Mouse (Mus musculus): ENCODE data around the gene Anxa9. TPM values are rescaled to one million over a fixed set of nuclear protein-coding genes. Genes with fewer than 3 reads are reported as not detected.

Anxa9 gene
- polyA plus RNA-seq, 1 experiment from 2014 or later = 2.5 TPM

- Histone ChIP-seq H3K27me3 (ENCODE audit: insufficient read depth, poor library complexity, severe bottlenecking) (no peaks in the 10 kb centered on the region), H3K36me3 (peaks cover 8% of the 10 kb centered on the region), H3K27ac (no peak overlapping the region), H3K9me3 (no peaks in the 10 kb centered on the region), H3K4me1 (peaks cover 22% of the 10 kb centered on the region), H3K4me3 (no peak overlapping the region)
- no peak for DNase-seq (ENCODE audit: low spot score)
- WGBS = 72% methylated on average over 5 of the region's 5 CpGs
These were observed 30.5 kb downstream of the Anxa9 start for GRCm38 (mm10) chr3:95276428-95276934.

GRCm38 (mm10) chr3:95275161-95275560 lies 31.8 kb downstream of the Anxa9 start:
- H3K4me3 ChIP-seq = no peak overlapping the region
- H3K36me3 ChIP-seq = peaks cover 8% of the 10 kb centered on the region
- WGBS = 66% methylated on average over 6 of the region's 6 CpGs
- peaks cover 18% of the 10 kb centered on the region for H3K4me1 ChIP-seq
- H3K27ac ChIP-seq = peak overlapping the region; percentile 47; the same call in 1 of the 2 replicates
- DNase-seq (ENCODE audit: low spot score) = no peak
- H3K27me3 ChIP-seq (ENCODE audit: insufficient read depth, poor library complexity, severe bottlenecking) = no peaks in the 10 kb centered on the region
- no peaks in the 10 kb centered on the region for H3K9me3 ChIP-seq

GRCm38 (mm10) chr3:95274453-95274852 lies 32.5 kb downstream of the Anxa9 start:
- no peak for DNase-seq (ENCODE audit: low spot score)
- 90% methylated on average over 4 of the region's 4 CpGs for WGBS
- H3K36me3 ChIP-seq = peaks cover 8% of the 10 kb centered on the region
- H3K27ac ChIP-seq = no peak overlapping the region
- H3K9me3 ChIP-seq = no peaks in the 10 kb centered on the region
- H3K4me3 ChIP-seq = no peak overlapping the region
- peaks cover 22% of the 10 kb centered on the region for H3K4me1 ChIP-seq
- H3K27me3 ChIP-seq (ENCODE audit: insufficient read depth, poor library complexity, severe bottlenecking) = no peaks in the 10 kb centered on the region

GRCm38 (mm10) chr3:95273471-95273870 lies 33.5 kb downstream of the Anxa9 start:
- Histone ChIP-seq H3K4me1 (peaks cover 30% of the 10 kb centered on the region), H3K4me3 (no peak overlapping the region), H3K9me3 (no peaks in the 10 kb centered on the region), H3K27me3 (ENCODE audit: insufficient read depth, poor library complexity, severe bottlenecking) (no peaks in the 10 kb centered on the region), H3K36me3 (peaks cover 14% of the 10 kb centered on the region), H3K27ac (no peak overlapping the region)
- DNase-seq (ENCODE audit: low spot score) = no peak
- 82% methylated on average over 5 of the region's 5 CpGs for WGBS

DNA sequence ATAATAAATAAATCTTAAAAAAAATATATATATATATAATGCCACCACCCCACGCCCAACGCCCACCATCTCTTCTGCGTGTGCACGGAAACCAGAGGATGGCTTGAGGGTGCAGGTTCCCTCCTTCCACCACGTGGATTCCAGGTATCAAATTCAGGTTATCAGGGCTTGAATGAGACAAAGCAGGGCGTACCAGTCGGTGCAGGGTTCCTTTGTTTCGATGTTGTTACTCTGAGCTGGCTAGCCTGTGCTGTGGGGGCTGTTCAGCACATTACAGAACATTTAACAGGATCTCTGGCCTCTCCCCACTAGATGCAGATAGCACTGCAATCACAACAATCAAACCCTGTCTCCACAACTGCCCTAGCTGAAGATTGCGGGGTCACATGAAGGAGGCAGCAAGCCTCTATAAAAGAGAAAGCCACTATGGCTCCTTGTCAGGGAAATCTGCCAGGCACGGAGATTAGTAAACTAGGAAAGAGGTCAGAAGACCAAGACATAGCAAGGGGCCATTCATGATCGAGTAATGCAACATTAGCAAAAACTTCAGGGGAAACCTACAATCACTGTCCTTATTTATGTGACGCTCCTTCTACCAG lies 36.1 kb downstream of the Anxa9 start:
- WGBS = 79% methylated on average over 12 of the region's 12 CpGs
- peaks cover 39% of the 10 kb centered on the region for H3K36me3 ChIP-seq
- peaks cover 20% of the 10 kb centered on the region for H3K4me1 ChIP-seq
- H3K27ac ChIP-seq = peak overlapping the region; percentile 37; the same call in 1 of the 2 replicates
- no peaks in the 10 kb centered on the region for H3K27me3 ChIP-seq (ENCODE audit: insufficient read depth, poor library complexity, severe bottlenecking)
- no peak for DNase-seq (ENCODE audit: low spot score)
- H3K4me3 ChIP-seq = no peak overlapping the region
- no peaks in the 10 kb centered on the region for H3K9me3 ChIP-seq

- H3K9me3 ChIP-seq = no peaks in the 10 kb centered on the region
- H3K36me3 ChIP-seq = peaks cover 45% of the 10 kb centered on the region
- H3K4me3 ChIP-seq = no peak overlapping the region
- H3K27ac ChIP-seq = no peak overlapping the region
- H3K4me1 ChIP-seq = peaks cover 20% of the 10 kb centered on the region
- no peaks in the 10 kb centered on the region for H3K27me3 ChIP-seq (ENCODE audit: insufficient read depth, poor library complexity, severe bottlenecking)
- WGBS = 76% methylated on average over 5 of the region's 5 CpGs
- no peak for DNase-seq (ENCODE audit: low spot score)
These were observed 37.2 kb downstream of the Anxa9 start for GRCm38 (mm10) chr3:95269789-95270188.

DNA sequence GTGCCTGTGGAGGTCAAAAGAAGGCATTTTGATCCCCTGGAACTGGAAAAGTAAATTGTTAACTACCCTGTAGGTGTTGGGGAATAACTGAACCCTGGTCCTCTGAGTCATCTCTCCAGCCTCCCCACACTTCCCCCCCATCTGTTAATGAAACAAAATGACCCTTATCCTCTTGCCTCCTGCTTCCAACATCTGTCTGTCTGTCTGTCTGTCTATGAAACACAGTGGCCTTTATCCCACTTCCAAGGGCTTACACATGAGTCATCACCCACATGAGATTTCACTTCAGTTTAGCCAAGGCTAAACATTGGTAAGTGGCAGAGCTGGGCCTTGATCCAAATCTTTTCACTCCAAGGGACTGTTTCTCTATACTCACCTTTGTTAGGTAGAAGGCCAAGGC lies 39.1 kb downstream of the Anxa9 start:
- no peak overlapping the region for H3K27ac ChIP-seq
- H3K9me3 ChIP-seq = no peaks in the 10 kb centered on the region
- no peak for DNase-seq (ENCODE audit: low spot score)
- no peak overlapping the region for H3K4me3 ChIP-seq
- H3K4me1 ChIP-seq = peaks cover 17% of the 10 kb centered on the region; the same call in 1 of the 2 replicates
- H3K27me3 ChIP-seq (ENCODE audit: insufficient read depth, poor library complexity, severe bottlenecking) = no peaks in the 10 kb centered on the region
- H3K36me3 ChIP-seq = peaks cover 57% of the 10 kb centered on the region

DNA sequence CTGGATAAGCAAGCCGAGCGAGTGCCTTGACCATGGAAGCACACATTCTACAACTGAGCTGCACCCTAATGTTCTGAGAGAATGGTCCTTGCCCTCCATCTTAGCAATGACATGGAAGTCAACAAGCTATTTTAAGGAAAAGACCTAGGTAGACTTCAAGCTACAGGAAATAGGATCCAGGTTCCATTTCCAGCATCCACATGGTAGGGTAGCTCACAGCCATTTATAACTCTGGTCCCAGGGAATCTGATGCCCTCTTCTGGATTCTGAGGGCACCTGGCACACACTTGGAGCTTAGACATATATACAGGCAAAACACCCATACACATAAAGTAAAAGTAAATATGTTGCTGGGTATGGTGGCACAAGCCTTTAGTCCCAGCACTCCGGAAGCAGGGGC lies 40.9 kb downstream of the Anxa9 start:
- Histone ChIP-seq H3K27me3 (ENCODE audit: insufficient read depth, poor library complexity, severe bottlenecking) (no peaks in the 10 kb centered on the region), H3K36me3 (peaks cover 74% of the 10 kb centered on the region), H3K9me3 (no peaks in the 10 kb centered on the region), H3K4me3 (no peak overlapping the region), H3K27ac (no peak overlapping the region), H3K4me1 (peaks cover 17% of the 10 kb centered on the region; the same call in 1 of the 2 replicates)
- no peak for DNase-seq (ENCODE audit: low spot score)
- 92% methylated on average over 3 of the region's 3 CpGs for WGBS

DNA sequence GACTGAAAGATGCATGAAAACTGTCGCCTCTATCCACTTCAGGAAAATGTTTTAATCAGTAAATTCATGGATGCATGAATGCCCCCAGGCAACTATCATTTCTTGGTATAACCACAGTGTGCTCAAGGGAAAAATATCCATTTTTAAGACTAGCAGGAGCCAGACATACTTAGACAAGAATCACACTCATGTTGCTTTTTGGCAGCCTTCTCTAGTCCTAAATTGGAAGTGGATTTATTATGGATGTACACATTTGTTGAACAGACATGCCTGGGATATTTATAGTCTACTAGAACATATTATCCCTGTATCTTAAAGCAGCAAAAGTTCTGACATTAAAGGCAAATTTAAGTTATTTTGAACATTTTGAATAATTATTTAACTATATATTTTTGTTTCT lies 42.3 kb downstream of the Anxa9 start:
- Histone ChIP-seq H3K27ac (no peak overlapping the region), H3K27me3 (ENCODE audit: insufficient read depth, poor library complexity, severe bottlenecking) (no peaks in the 10 kb centered on the region), H3K4me1 (peaks cover 15% of the 10 kb centered on the region; the same call in 1 of the 2 replicates), H3K36me3 (peaks cover 87% of the 10 kb centered on the region), H3K4me3 (no peak overlapping the region), H3K9me3 (no peaks in the 10 kb centered on the region)
- no peak for DNase-seq (ENCODE audit: low spot score)
- WGBS = 91% methylated on average over 1 of the region's 1 CpGs

GRCm38 (mm10) chr3:95263089-95263739 lies 43.8 kb downstream of the Anxa9 start:
- WGBS = 47% methylated on average over 11 of the region's 11 CpGs
- DNase-seq (ENCODE audit: low spot score) = peak; percentile 84
- H3K27me3 ChIP-seq (ENCODE audit: insufficient read depth, poor library complexity, severe bottlenecking) = no peaks in the 10 kb centered on the region
- peaks cover 5% of the 10 kb centered on the region; the same call in 1 of the 2 replicates for H3K4me1 ChIP-seq
- no peak overlapping the region for H3K4me3 ChIP-seq
- peaks cover 93% of the 10 kb centered on the region for H3K36me3 ChIP-seq
- no peaks in the 10 kb centered on the region for H3K9me3 ChIP-seq
- no peak overlapping the region for H3K27ac ChIP-seq

DNA sequence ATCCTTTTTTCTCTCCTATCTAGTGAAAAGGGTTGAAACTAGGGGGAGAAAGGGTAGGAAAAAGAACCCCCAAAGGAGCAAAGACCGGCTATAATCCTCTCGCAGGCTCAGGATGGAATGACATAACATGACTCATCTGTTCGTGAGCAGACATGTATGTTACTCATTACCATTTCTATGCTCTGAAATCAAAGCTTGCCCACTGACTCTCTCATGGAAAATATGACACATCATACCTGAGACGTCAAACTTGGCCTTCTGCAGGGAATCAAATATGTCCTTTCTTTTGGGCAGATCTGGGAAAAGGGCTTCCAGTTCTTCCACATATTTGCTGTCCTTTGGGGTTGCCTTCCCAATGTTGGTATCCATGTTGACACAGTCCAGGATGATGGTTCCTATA lies 45.0 kb downstream of the Anxa9 start:
- DNase-seq (ENCODE audit: low spot score) = no peak
- 90% methylated on average over 4 of the region's 4 CpGs for WGBS
- Histone ChIP-seq H3K9me3 (no peaks in the 10 kb centered on the region), H3K4me3 (no peak overlapping the region), H3K27me3 (ENCODE audit: insufficient read depth, poor library complexity, severe bottlenecking) (no peaks in the 10 kb centered on the region), H3K4me1 (peaks cover 5% of the 10 kb centered on the region; the same call in 1 of the 2 replicates), H3K27ac (no peak overlapping the region), H3K36me3 (peaks cover 92% of the 10 kb centered on the region)

- H3K36me3 ChIP-seq = peaks cover 90% of the 10 kb centered on the region
- no peaks in the 10 kb centered on the region for H3K4me1 ChIP-seq
- 85% methylated on average over 5 of the region's 5 CpGs for WGBS
- H3K27me3 ChIP-seq (ENCODE audit: insufficient read depth, poor library complexity, severe bottlenecking) = no peaks in the 10 kb centered on the region
- DNase-seq (ENCODE audit: low spot score) = no peak
- H3K4me3 ChIP-seq = no peak overlapping the region
- H3K9me3 ChIP-seq = no peaks in the 10 kb centered on the region
- H3K27ac ChIP-seq = no peak overlapping the region
These were observed 50.0 kb downstream of the Anxa9 start for GRCm38 (mm10) chr3:95256931-95257330.

GRCm38 (mm10) chr3:95250783-95251424 lies 56.1 kb downstream of the Anxa9 start, which contains the start of gene Bnipl:
Gene Bnipl (minus strand): TSS chr3:95251193.
- no peak within 1 kb of the TSS for H3K27ac ChIP-seq
- no peak for DNase-seq (ENCODE audit: low spot score)
- no peaks in the 10 kb centered on the region for H3K9me3 ChIP-seq
- H3K27me3 ChIP-seq (ENCODE audit: insufficient read depth, poor library complexity, severe bottlenecking) = no peaks in the 10 kb centered on the region
- H3K4me1 ChIP-seq = no peaks in the 10 kb centered on the region
- no peak within 1 kb of the TSS for H3K4me3 ChIP-seq
- WGBS = 45% methylated on average over 7 of the region's 7 CpGs
- peaks cover 32% of the 10 kb centered on the region for H3K36me3 ChIP-seq

All from heart, embryonic 10.5 days (tissue).